Mouse (Mus musculus) bone marrow, adult 2 months (tissue): ENCODE measurements around the gene Cryba2.

ENCODE experiments used
- CTCF ChIP-seq: fragments of 200-500 bp; IDR thresholded peaks from 2 replicates; pipeline ENCODE4 v1.5.1; 2011; ENCODE audit warnings: low read length, control low read depth; ENCODE audit not compliant: control insufficient read depth, insufficient read depth
- POLR2A ChIP-seq: fragments of 200-500 bp; IDR thresholded peaks from 2 replicates; pipeline ENCODE4 v1.6.1; 2011; ENCODE audit warnings: low read depth, mild to moderate bottlenecking, control low read depth, low read length, borderline replicate concordance; ENCODE audit not compliant: control insufficient read depth

- TF ChIP-seq POLR2A: no peak
- no peak for TF ChIP-seq CTCF
Observed at GRCm38 (mm10) chr1:74892351-74893133, 401 bp downstream of the Cryba2 start.
